Mouse (Mus musculus): ENCODE measurements around the gene Gtf2a1. TPM values are rescaled to one million over a fixed set of nuclear protein-coding genes. Genes with fewer than 3 reads are reported as not detected.

Gtf2a1 gene
- 42.5 and 46.9 TPM in 2 replicates for polyA plus RNA-seq (2015; fragmentation: Nextera tagmentation; extraction: Ambion mirVana)

- Histone ChIP-seq H3K4me1 (replicated peaks; ENCODE audit: control insufficient read depth, insufficient read depth, low read length) (peaks cover 14% of the 10 kb centered on the region), H3K4me3 (ENCODE audit: low read length) (peak within 1 kb of the TSS; percentile 80), H3K27me3 (ENCODE audit: control insufficient read depth, insufficient read depth, low read depth, low read length) (no peaks in the 10 kb centered on the region), H3K27ac (ENCODE audit: low read length) (peak within 1 kb of the TSS; percentile 100), H3K4me2 (ENCODE audit: low read depth, low read length) (peak within 1 kb of the TSS; percentile 83), H3K9me3 (ENCODE audit: control insufficient read depth, low read length) (no peaks in the 10 kb centered on the region), H3K9ac (ENCODE audit: low read length) (peak within 1 kb of the TSS; percentile 99), H3K36me3 (ENCODE audit: control insufficient read depth, insufficient read depth, low read length) (peaks cover 4% of the 10 kb centered on the region; the same call in 1 of the 2 replicates)
- WGBS: under 1% methylated on average over 58 of the region's 99 CpGs
- peak; percentile 88 for ATAC-seq (ENCODE audit: low read depth)
These were observed at the start of gene Gtf2a1 for GRCm38 (mm10) chr12:91589847-91590690. Gene Gtf2a1, minus strand, starts transcription at chr12:91590487.

DNA sequence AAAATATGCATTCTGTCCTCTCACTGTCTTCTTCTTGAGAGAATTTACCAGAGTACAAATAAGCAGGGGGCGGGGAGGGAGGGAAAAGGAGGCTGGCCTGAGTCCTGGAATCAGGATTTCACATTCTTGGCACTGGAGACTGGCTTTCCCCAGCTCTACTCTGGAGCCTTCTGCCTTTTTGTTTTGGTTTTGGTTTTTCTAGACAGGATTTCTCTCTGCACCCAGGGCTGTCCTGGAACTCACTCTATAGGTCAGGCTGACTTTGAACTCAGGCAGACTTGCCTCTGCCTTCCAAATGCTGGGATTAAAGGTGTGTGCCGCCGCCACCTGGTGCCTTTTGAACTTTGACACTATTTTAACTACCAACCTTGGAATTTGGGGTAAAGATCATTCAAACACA lies 48.1 kb upstream of the Gtf2a1 start:
- no peaks in the 10 kb centered on the region for H3K36me3 ChIP-seq (ENCODE audit: control insufficient read depth, insufficient read depth, low read length)
- peak; percentile 77 for ATAC-seq (ENCODE audit: low read depth)
- WGBS: 70% methylated on average over 3 of the region's 3 CpGs
- H3K27ac ChIP-seq (ENCODE audit: low read length): peak overlapping the region; percentile 46; the same call in 1 of the 2 replicates
- no peaks in the 10 kb centered on the region for H3K9me3 ChIP-seq (ENCODE audit: control insufficient read depth, low read length)
- H3K4me3 ChIP-seq (ENCODE audit: low read length): no peak overlapping the region
- H3K4me2 ChIP-seq (ENCODE audit: low read depth, low read length): no peak overlapping the region
- no peaks in the 10 kb centered on the region for H3K27me3 ChIP-seq (ENCODE audit: control insufficient read depth, insufficient read depth, low read depth, low read length)
- H3K4me1 ChIP-seq (replicated peaks; ENCODE audit: control insufficient read depth, insufficient read depth, low read length): peaks cover 5% of the 10 kb centered on the region; the same call in 1 of the 2 replicates
- H3K9ac ChIP-seq (ENCODE audit: low read length): no peak overlapping the region

GRCm38 (mm10) chr12:91637136-91637909 lies 47.0 kb upstream of the Gtf2a1 start:
- H3K4me3 ChIP-seq (ENCODE audit: low read length): no peak overlapping the region
- H3K9ac ChIP-seq (ENCODE audit: low read length): no peak overlapping the region
- no peaks in the 10 kb centered on the region for H3K9me3 ChIP-seq (ENCODE audit: control insufficient read depth, low read length)
- H3K27ac ChIP-seq (ENCODE audit: low read length): no peak overlapping the region
- H3K4me1 ChIP-seq (replicated peaks; ENCODE audit: control insufficient read depth, insufficient read depth, low read length): peaks cover 5% of the 10 kb centered on the region; the same call in 1 of the 2 replicates
- no peaks in the 10 kb centered on the region for H3K36me3 ChIP-seq (ENCODE audit: control insufficient read depth, insufficient read depth, low read length)
- no peaks in the 10 kb centered on the region for H3K27me3 ChIP-seq (ENCODE audit: control insufficient read depth, insufficient read depth, low read depth, low read length)
- WGBS: 74% methylated on average over 12 of the region's 12 CpGs
- H3K4me2 ChIP-seq (ENCODE audit: low read depth, low read length): no peak overlapping the region
- ATAC-seq (ENCODE audit: low read depth): no peak

DNA sequence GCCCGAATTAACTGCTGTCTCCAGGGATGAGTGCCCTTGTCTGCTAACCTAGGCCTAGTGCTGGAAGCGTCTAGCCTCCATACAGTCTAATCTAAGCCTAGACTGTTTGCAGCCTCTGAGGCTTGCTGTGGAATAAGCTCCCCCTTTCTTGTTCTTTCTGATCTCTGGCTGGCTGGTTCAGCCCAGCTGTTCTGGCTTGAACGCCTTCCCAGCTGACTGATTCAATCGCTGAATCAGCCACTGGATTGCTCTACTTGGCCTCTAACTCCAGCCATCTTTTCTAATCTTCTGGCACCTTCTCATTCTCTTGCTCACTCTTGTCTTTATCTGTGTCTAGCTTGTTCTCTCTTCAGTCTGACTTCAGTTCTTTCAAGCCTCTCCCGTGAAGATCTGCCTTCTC lies 36.2 kb upstream of the Gtf2a1 start:
- H3K9ac ChIP-seq (ENCODE audit: low read length): no peak overlapping the region
- no peaks in the 10 kb centered on the region for H3K36me3 ChIP-seq (ENCODE audit: control insufficient read depth, insufficient read depth, low read length)
- no peak overlapping the region for H3K27ac ChIP-seq (ENCODE audit: low read length)
- no peaks in the 10 kb centered on the region for H3K27me3 ChIP-seq (ENCODE audit: control insufficient read depth, insufficient read depth, low read depth, low read length)
- no peak for ATAC-seq (ENCODE audit: low read depth)
- no peak overlapping the region for H3K4me3 ChIP-seq (ENCODE audit: low read length)
- H3K4me2 ChIP-seq (ENCODE audit: low read depth, low read length): no peak overlapping the region
- no peaks in the 10 kb centered on the region for H3K9me3 ChIP-seq (ENCODE audit: control insufficient read depth, low read length)
- WGBS: 74% methylated on average over 5 of the region's 5 CpGs
- H3K4me1 ChIP-seq (replicated peaks; ENCODE audit: control insufficient read depth, insufficient read depth, low read length): no peaks in the 10 kb centered on the region

GRCm38 (mm10) chr12:91625013-91625412 lies 34.7 kb upstream of the Gtf2a1 start:
- H3K4me2 ChIP-seq (ENCODE audit: low read depth, low read length): no peak overlapping the region
- WGBS: 58% methylated on average over 1 of the region's 1 CpGs
- no peak for ATAC-seq (ENCODE audit: low read depth)
- no peaks in the 10 kb centered on the region for H3K27me3 ChIP-seq (ENCODE audit: control insufficient read depth, insufficient read depth, low read depth, low read length)
- no peak overlapping the region for H3K27ac ChIP-seq (ENCODE audit: low read length)
- H3K9ac ChIP-seq (ENCODE audit: low read length): no peak overlapping the region
- H3K4me3 ChIP-seq (ENCODE audit: low read length): no peak overlapping the region
- no peaks in the 10 kb centered on the region for H3K36me3 ChIP-seq (ENCODE audit: control insufficient read depth, insufficient read depth, low read length)
- no peaks in the 10 kb centered on the region for H3K4me1 ChIP-seq (replicated peaks; ENCODE audit: control insufficient read depth, insufficient read depth, low read length)
- no peaks in the 10 kb centered on the region for H3K9me3 ChIP-seq (ENCODE audit: control insufficient read depth, low read length)

- Histone ChIP-seq H3K4me2 (ENCODE audit: low read depth, low read length) (no peak overlapping the region), H3K4me1 (replicated peaks; ENCODE audit: control insufficient read depth, insufficient read depth, low read length) (0 out of 2 replicates have a peak, but pooled peaks cover 5% of the 10 kb centered on the region), H3K9ac (ENCODE audit: low read length) (no peak overlapping the region), H3K27ac (ENCODE audit: low read length) (no peak overlapping the region), H3K36me3 (ENCODE audit: control insufficient read depth, insufficient read depth, low read length) (no peaks in the 10 kb centered on the region), H3K4me3 (ENCODE audit: low read length) (no peak overlapping the region), H3K9me3 (ENCODE audit: control insufficient read depth, low read length) (no peaks in the 10 kb centered on the region), H3K27me3 (ENCODE audit: control insufficient read depth, insufficient read depth, low read depth, low read length) (no peaks in the 10 kb centered on the region)
- 77% methylated on average over 5 of the region's 5 CpGs for WGBS
- peak; percentile 36; the same call in 1 of the 2 replicates for ATAC-seq (ENCODE audit: low read depth)
These were observed 19.1 kb upstream of the Gtf2a1 start for GRCm38 (mm10) chr12:91609425-91609824.

DNA sequence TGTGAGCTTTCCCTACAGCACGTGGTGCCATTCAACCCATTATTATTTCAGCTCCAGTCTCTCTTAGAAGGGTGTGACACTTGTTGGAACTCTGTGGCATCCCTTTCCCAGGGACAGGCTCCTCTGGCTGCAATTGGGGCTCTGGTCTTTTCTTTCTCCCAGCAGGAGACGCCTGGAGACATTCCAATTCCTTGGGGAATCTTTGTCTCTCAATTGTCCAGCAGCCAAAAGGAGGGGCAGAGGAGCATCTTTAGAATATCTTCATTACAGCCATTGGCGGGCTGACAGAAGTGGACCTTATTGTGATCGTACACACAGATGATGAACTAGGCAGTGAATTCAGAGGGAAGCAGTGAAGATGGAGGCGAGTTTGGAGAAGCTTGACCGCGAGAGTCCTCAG lies 17.4 kb upstream of the Gtf2a1 start:
- Histone ChIP-seq H3K4me2 (ENCODE audit: low read depth, low read length) (no peak overlapping the region), H3K9ac (ENCODE audit: low read length) (no peak overlapping the region), H3K9me3 (ENCODE audit: control insufficient read depth, low read length) (no peaks in the 10 kb centered on the region), H3K27ac (ENCODE audit: low read length) (no peak overlapping the region), H3K27me3 (ENCODE audit: control insufficient read depth, insufficient read depth, low read depth, low read length) (no peaks in the 10 kb centered on the region), H3K36me3 (ENCODE audit: control insufficient read depth, insufficient read depth, low read length) (no peaks in the 10 kb centered on the region), H3K4me1 (replicated peaks; ENCODE audit: control insufficient read depth, insufficient read depth, low read length) (0 out of 2 replicates have a peak, but pooled peaks cover 5% of the 10 kb centered on the region), H3K4me3 (ENCODE audit: low read length) (no peak overlapping the region)
- ATAC-seq (ENCODE audit: low read depth): no peak
- WGBS: 61% methylated on average over 7 of the region's 7 CpGs

GRCm38 (mm10) chr12:91606651-91607050 lies 16.4 kb upstream of the Gtf2a1 start:
- 80% methylated on average over 13 of the region's 13 CpGs for WGBS

GRCm38 (mm10) chr12:91604600-91604999 lies 14.3 kb upstream of the Gtf2a1 start:
- Histone ChIP-seq H3K27ac (ENCODE audit: low read length) (no peak overlapping the region), H3K36me3 (ENCODE audit: control insufficient read depth, insufficient read depth, low read length) (no peaks in the 10 kb centered on the region), H3K27me3 (ENCODE audit: control insufficient read depth, insufficient read depth, low read depth, low read length) (no peaks in the 10 kb centered on the region), H3K4me1 (replicated peaks; ENCODE audit: control insufficient read depth, insufficient read depth, low read length) (0 out of 2 replicates have a peak, but pooled peaks cover 5% of the 10 kb centered on the region), H3K9me3 (ENCODE audit: control insufficient read depth, low read length) (no peaks in the 10 kb centered on the region), H3K9ac (ENCODE audit: low read length) (no peak overlapping the region), H3K4me2 (ENCODE audit: low read depth, low read length) (0 out of 2 replicates have a peak overlapping the region, but pooled peaks have one; percentile 17), H3K4me3 (ENCODE audit: low read length) (no peak overlapping the region)
- 0 out of 2 replicates have a peak, but pooled peaks have one; percentile 43 for ATAC-seq (ENCODE audit: low read depth)
- 16% methylated on average over 6 of the region's 6 CpGs for WGBS

More at GRCm38 (mm10) chr12:91606651-91607050, 16.4 kb upstream of the Gtf2a1 start:
- Histone ChIP-seq H3K9me3 (ENCODE audit: control insufficient read depth, low read length) (no peaks in the 10 kb centered on the region), H3K27me3 (ENCODE audit: control insufficient read depth, insufficient read depth, low read depth, low read length) (no peaks in the 10 kb centered on the region), H3K4me3 (ENCODE audit: low read length) (no peak overlapping the region), H3K27ac (ENCODE audit: low read length) (no peak overlapping the region), H3K4me2 (ENCODE audit: low read depth, low read length) (no peak overlapping the region), H3K4me1 (replicated peaks; ENCODE audit: control insufficient read depth, insufficient read depth, low read length) (0 out of 2 replicates have a peak, but pooled peaks cover 5% of the 10 kb centered on the region), H3K36me3 (ENCODE audit: control insufficient read depth, insufficient read depth, low read length) (no peaks in the 10 kb centered on the region), H3K9ac (ENCODE audit: low read length) (no peak overlapping the region)
- ATAC-seq (ENCODE audit: low read depth): no peak
